Mouse (Mus musculus) lung, adult 2 months (tissue): ENCODE results near the gene Myl6. TPM values are rescaled to one million over a fixed set of nuclear protein-coding genes. Genes with fewer than 3 reads are reported as not detected.
A peak's percentile ranks its signal among the peaks of the same experiment; 100 is the strongest.
"Not testable (repeated sequence)": the region's sequence is repeated elsewhere in the genome, so short reads cannot be mapped to it uniquely, and the experiment has no call there.

ENCODE experiments used
- DNase-seq: peaks from one replicate; pipeline ENCODE4 v3.0.0; 2022
- H3K4me1 ChIP-seq: fragments of 200-500 bp; 2 replicates; pipeline ENCODE4 v1.6.1; 2011; ENCODE audit warnings: low read length; ENCODE audit not compliant: control insufficient read depth, insufficient read depth
- H3K4me3 ChIP-seq: fragments of 200-500 bp; replicated peaks from 2 replicates; pipeline ENCODE3; 2011; ENCODE audit warnings: low read depth, mild to moderate bottlenecking, control low read depth, low read length; ENCODE audit errors: extremely low read depth
- CTCF ChIP-seq: fragments of 200-500 bp; IDR thresholded peaks from 2 replicates; pipeline ENCODE4 v1.5.1; 2011; ENCODE audit warnings: mild to moderate bottlenecking, low read length, control low read depth; ENCODE audit not compliant: insufficient read depth
- POLR2A ChIP-seq: fragments of 200-500 bp; IDR thresholded peaks from 2 replicates; pipeline ENCODE4 v1.6.1; 2011; ENCODE audit warnings: low read depth, mild to moderate bottlenecking, control low read depth, low read length, borderline replicate concordance; ENCODE audit errors: extremely low read depth
- WGBS: fragments of 180-500 bp; shearing (Covaris S2); methylation state at CpG from one replicate; pipeline ENCODE4 v1.1.7; 2018; 5-methylcytosine and 5-hydroxymethylcytosine counted together
- polyA plus RNA-seq: library from polyadenylated mRNA; depleted of rRNA; stranded (reverse); fragments of >200 nt; gene quantifications from 2 replicates; pipeline ENCODE4 v1.2.3, GENCODE M21; 2012

The Myl6 gene
- polyA plus RNA-seq, 1 experiment = 1,159 TPM

GRCm38 (mm10) chr10:128510301-128510700 lies 16.4 kb upstream of the Myl6 start:
- no peaks in the 10 kb centered on the region for H3K4me1 ChIP-seq
- DNase-seq = no peak
- 81% methylated on average over 11 of the region's 11 CpGs for WGBS
- no peak for TF ChIP-seq POLR2A
- no peak for TF ChIP-seq CTCF
- no peak overlapping the region for H3K4me3 ChIP-seq

GRCm38 (mm10) chr10:128509831-128510230 lies 15.9 kb upstream of the Myl6 start:
- no peak overlapping the region for H3K4me3 ChIP-seq
- peaks cover 2% of the 10 kb centered on the region; the same call in 1 of the 2 replicates for H3K4me1 ChIP-seq
- TF ChIP-seq POLR2A (no peak), CTCF (no peak)
- WGBS = 59% methylated on average over 4 of the region's 4 CpGs
- DNase-seq = no peak

- DNase-seq = no peak
- TF ChIP-seq POLR2A = no peak
- no peak for TF ChIP-seq CTCF
- H3K4me3 ChIP-seq = no peak overlapping the region
- peaks cover 8% of the 10 kb centered on the region for H3K4me1 ChIP-seq
- WGBS = 80% methylated on average over 9 of the region's 9 CpGs
These were observed 15.3 kb upstream of the Myl6 start for GRCm38 (mm10) chr10:128509203-128509602.

GRCm38 (mm10) chr10:128508260-128508659 lies 14.3 kb upstream of the Myl6 start:
- H3K4me3 ChIP-seq = no peak overlapping the region
- DNase-seq = no peak
- H3K4me1 ChIP-seq = peaks cover 14% of the 10 kb centered on the region
- 61% methylated on average over 9 of the region's 9 CpGs for WGBS
- TF ChIP-seq CTCF (no peak), POLR2A (no peak)

- TF ChIP-seq POLR2A (no peak), CTCF (no peak)
- H3K4me3 ChIP-seq = no peak overlapping the region
- no peak for DNase-seq
- H3K4me1 ChIP-seq = peaks cover 17% of the 10 kb centered on the region
- 96% methylated on average over 14 of the region's 14 CpGs for WGBS
These were observed 12.0 kb upstream of the Myl6 start for GRCm38 (mm10) chr10:128505974-128506373.

- 68% methylated on average over 5 of the region's 5 CpGs for WGBS
- H3K4me1 ChIP-seq = peaks cover 17% of the 10 kb centered on the region
- H3K4me3 ChIP-seq, DNase-seq: not testable (repeated sequence)
These were observed 11.4 kb upstream of the Myl6 start for GRCm38 (mm10) chr10:128505371-128505667.

- TF ChIP-seq CTCF (no peak), POLR2A (no peak)
- no peak for DNase-seq
- Histone ChIP-seq H3K4me1 (peaks cover 17% of the 10 kb centered on the region), H3K4me3 (no peak overlapping the region)
- WGBS = 32% methylated on average over 9 of the region's 9 CpGs
These were observed 10.9 kb upstream of the Myl6 start for GRCm38 (mm10) chr10:128504641-128505370.

- H3K4me3 ChIP-seq = no peak overlapping the region
- H3K4me1 ChIP-seq = peaks cover 17% of the 10 kb centered on the region
- DNase-seq = no peak
- WGBS = 38% methylated on average over 3 of the region's 3 CpGs
- TF ChIP-seq CTCF = no peak
- no peak for TF ChIP-seq POLR2A
These were observed 10.1 kb upstream of the Myl6 start for GRCm38 (mm10) chr10:128504012-128504411.

GRCm38 (mm10) chr10:128503532-128503931 lies 9.6 kb upstream of the Myl6 start:
- 70% methylated on average over 8 of the region's 8 CpGs for WGBS
- Histone ChIP-seq H3K4me1 (peaks cover 17% of the 10 kb centered on the region), H3K4me3 (no peak overlapping the region)
- DNase-seq = no peak
- TF ChIP-seq POLR2A (no peak), CTCF (no peak)

GRCm38 (mm10) chr10:128502341-128502740 lies 8.4 kb upstream of the Myl6 start:
- Histone ChIP-seq H3K4me1 (peaks cover 17% of the 10 kb centered on the region), H3K4me3 (no peak overlapping the region)
- DNase-seq = no peak
- 53% methylated on average over 5 of the region's 5 CpGs for WGBS
- TF ChIP-seq CTCF (no peak), POLR2A (no peak)

- Histone ChIP-seq H3K4me3 (peak overlapping the region; percentile 84), H3K4me1 (peaks cover 14% of the 10 kb centered on the region)
- under 1% methylated on average over 21 of the region's 21 CpGs for WGBS
- TF ChIP-seq CTCF (no peak), POLR2A (peak; percentile 28; the same call in 1 of the 2 replicates)
- peak; percentile 73 for DNase-seq
These were observed 5.2 kb upstream of the Myl6 start for GRCm38 (mm10) chr10:128499116-128499671.
